Mouse (Mus musculus) ES-Bruce4 (cell line): Measurements from ENCODE around the gene Tenm2. TPM values are rescaled to one million over a fixed set of nuclear protein-coding genes. Genes with fewer than 3 reads are reported as not detected.

ENCODE experiments used
- H3K27ac ChIP-seq: 2 replicates; pipeline ENCODE4 v1.5.1; 2012; ENCODE audit warnings: low read length, inconsistent platforms; ENCODE audit not compliant: insufficient read depth
- H3K27me3 ChIP-seq: 2 replicates; pipeline ENCODE4 v1.6.1; 2012; ENCODE audit warnings: mild to moderate bottlenecking, low read length, inconsistent platforms; ENCODE audit not compliant: control insufficient read depth, poor library complexity, insufficient read depth, severe bottlenecking
- H3K36me3 ChIP-seq: 2 replicates; pipeline ENCODE4 v1.6.1; 2012; ENCODE audit warnings: inconsistent platforms, mild to moderate bottlenecking, low read length, moderate library complexity; ENCODE audit not compliant: control insufficient read depth, poor library complexity, insufficient read depth, severe bottlenecking
- H3K4me1 ChIP-seq: one replicate; pipeline ENCODE4 v1.8.1; 2011; ENCODE audit warnings: low read length; ENCODE audit not compliant: control insufficient read depth, insufficient read depth
- H3K4me3 ChIP-seq: 2 replicates; pipeline ENCODE4 v1.5.1; 2011; ENCODE audit warnings: low read depth, mild to moderate bottlenecking, low read length
- H3K9ac ChIP-seq: 2 replicates; pipeline ENCODE4 v1.6.1; 2012; ENCODE audit warnings: low read depth, mild to moderate bottlenecking, inconsistent platforms; ENCODE audit not compliant: poor library complexity, severe bottlenecking
- H3K9me3 ChIP-seq: replicated peaks from 2 replicates; pipeline ENCODE4 v1.6.1; 2012; ENCODE audit warnings: mild to moderate bottlenecking, low read length, inconsistent platforms; ENCODE audit not compliant: control insufficient read depth, poor library complexity, insufficient read depth, severe bottlenecking
- CTCF ChIP-seq: IDR thresholded peaks from one replicate; pipeline ENCODE4 v1.8.1; 2011; ENCODE audit warnings: low read depth, low read length
- EP300 ChIP-seq: IDR thresholded peaks from 2 replicates; pipeline ENCODE4 v1.6.1; 2011; ENCODE audit warnings: low read depth, low read length; ENCODE audit not compliant: insufficient read depth
- POLR2A ChIP-seq: IDR thresholded peaks from one replicate; pipeline ENCODE4 v1.8.1; 2011; ENCODE audit warnings: low read length; ENCODE audit not compliant: insufficient read depth
- polyA plus RNA-seq: library from polyadenylated mRNA; stranded (reverse); fragments of >200 nt; gene quantifications from 2 replicates; pipeline ENCODE4 v1.2.4, GENCODE M21; 2011; ENCODE audit warnings: low read depth; ENCODE audit not compliant: missing spikeins, insufficient read depth, insufficient read length

Gene Tenm2
- polyA plus RNA-seq, 1 experiment: not detected

DNA sequence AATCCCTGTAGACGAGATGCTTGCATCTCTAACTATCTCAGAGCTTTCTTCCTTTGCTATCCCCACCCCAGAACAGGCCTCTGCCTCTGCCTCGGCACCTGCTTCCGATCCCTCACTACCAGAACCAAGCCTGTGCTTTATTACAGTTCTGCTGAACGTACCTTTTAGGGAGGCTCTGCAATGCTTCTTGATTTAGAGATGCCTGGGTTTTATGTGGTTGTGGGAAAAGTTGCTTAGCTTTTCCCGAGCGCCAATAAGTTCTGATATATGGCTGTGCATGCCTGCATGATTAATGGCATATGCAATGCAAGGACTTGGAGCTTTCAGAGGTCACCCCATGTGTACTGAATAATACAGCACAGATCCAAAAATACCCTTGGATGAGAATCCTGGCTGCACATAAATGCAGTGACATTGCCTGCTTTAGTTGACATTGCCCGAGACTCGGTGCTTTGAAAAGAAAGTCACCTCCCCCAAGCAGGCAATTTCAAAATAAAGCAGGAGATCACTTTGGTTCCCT is 1114.3 kb downstream of the Tenm2 start:
- Histone ChIP-seq H3K4me3 (no peak overlapping the region), H3K9me3 (no peaks in the 10 kb centered on the region), H3K9ac (no peak overlapping the region), H3K27me3 (no peaks in the 10 kb centered on the region), H3K4me1 (no peaks in the 10 kb centered on the region), H3K36me3 (no peaks in the 10 kb centered on the region), H3K27ac (no peak overlapping the region)
- TF ChIP-seq EP300 (no peak), CTCF (no peak), POLR2A (no peak)

DNA sequence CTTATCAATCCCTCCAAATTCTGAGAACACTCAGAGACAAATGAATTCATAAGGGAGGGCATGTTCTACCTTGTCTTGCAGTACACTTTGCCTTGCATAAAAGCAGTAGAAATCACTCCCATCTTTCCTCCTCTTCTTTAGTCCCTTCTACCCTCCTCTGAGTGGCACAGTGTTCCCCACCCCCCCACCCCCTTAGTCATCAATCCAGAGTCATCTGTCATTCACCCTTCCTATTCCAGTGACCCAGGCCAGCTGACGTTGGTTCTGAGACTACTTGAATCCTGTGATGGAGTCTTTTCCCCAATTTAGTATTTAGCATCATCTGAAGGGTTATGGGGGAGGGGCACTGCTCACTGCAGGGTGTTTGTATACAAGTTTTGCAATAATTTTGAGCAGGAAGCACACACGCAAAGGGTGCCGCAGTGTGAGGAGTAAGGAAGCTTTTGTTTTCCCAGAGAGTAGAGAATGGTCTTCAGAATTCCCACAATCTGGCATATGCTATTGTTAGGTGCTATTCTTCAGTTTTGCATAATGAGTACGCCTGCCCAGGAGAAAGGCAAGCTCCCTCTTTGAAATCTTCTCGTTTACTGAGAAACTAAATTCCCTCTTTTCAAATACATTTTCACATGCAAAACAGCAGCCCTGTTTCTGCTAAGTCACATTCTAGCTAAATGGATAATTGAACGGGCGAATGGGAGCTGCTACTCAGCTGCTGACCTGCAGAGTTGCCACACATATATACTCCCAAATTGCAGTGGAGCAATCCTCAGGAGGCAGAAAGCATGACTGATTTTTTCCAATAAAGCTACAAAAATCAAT is 1115.0 kb downstream of the Tenm2 start:
- H3K27me3 ChIP-seq: no peaks in the 10 kb centered on the region
- no peak overlapping the region for H3K4me3 ChIP-seq
- H3K9me3 ChIP-seq: no peaks in the 10 kb centered on the region
- no peak overlapping the region for H3K9ac ChIP-seq
- no peaks in the 10 kb centered on the region for H3K4me1 ChIP-seq
- TF ChIP-seq CTCF (no peak), EP300 (no peak), POLR2A (no peak)
- no peaks in the 10 kb centered on the region for H3K36me3 ChIP-seq
- H3K27ac ChIP-seq: no peak overlapping the region

DNA sequence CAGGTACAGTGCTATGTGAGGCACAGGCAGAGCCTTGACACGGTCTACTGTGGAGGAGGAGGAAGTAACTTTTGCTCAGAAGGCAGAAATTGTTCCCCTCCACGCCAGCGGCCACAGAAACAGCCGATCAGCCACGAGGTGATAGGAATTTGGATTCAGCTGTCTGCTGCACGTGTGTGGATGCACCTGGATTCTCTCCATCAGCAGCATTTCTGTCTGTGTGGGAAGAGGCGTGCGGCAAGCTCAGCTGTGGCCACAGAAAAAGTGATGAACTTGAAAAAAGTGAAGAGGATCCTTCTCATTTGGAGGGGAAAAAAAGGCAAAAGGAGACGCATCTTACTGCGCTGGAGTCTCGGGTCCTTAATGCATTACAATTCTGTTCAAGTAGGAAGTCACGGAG is 1122.4 kb downstream of the Tenm2 start:
- TF ChIP-seq EP300 (no peak), CTCF (no peak), POLR2A (no peak)
- Histone ChIP-seq H3K27me3 (no peaks in the 10 kb centered on the region), H3K4me3 (no peak overlapping the region), H3K36me3 (no peaks in the 10 kb centered on the region), H3K4me1 (no peaks in the 10 kb centered on the region), H3K9ac (no peak overlapping the region), H3K9me3 (no peaks in the 10 kb centered on the region), H3K27ac (no peak overlapping the region)

DNA sequence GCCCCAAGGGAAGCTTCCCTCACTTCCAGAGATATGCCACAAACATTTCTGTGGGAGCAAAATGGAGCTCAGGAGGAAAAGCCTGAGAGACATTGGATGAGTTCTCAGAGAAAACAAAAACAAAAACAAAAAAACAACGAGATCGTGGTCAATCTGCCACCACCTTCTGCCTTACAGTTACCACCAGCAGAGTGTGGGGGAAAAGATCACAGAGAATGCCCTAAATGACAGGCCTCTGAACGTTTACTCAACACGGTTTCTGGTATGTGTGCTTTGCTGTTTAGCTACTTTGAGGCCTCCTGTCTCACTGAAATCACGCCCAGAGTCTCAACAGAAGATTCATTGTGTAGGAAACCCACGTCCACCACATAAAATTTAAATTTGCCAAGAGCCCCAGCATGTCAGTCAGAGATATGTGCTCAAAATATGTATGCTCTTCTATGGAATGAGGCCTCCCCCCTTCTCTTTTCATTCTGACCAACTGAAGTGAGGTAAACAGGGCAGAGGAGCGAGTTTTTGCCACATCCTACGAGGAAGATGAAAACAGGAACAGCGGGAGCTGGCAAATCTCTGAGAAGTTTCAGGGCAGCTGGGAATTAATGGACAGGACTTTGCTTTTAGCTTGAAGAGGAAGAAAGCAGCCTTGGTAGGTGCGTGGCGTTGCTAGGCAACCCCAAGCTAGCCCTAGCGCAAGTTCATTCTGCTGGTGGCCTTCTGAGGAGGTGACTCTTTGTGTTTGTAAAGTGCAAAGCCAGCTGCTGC is 1126.6 kb downstream of the Tenm2 start:
- H3K9ac ChIP-seq: no peak overlapping the region
- H3K4me1 ChIP-seq: no peaks in the 10 kb centered on the region
- H3K27ac ChIP-seq: no peak overlapping the region
- H3K36me3 ChIP-seq: no peaks in the 10 kb centered on the region
- TF ChIP-seq EP300 (no peak), POLR2A (no peak), CTCF (no peak)
- H3K27me3 ChIP-seq: no peaks in the 10 kb centered on the region
- H3K9me3 ChIP-seq: no peaks in the 10 kb centered on the region
- no peak overlapping the region for H3K4me3 ChIP-seq

DNA sequence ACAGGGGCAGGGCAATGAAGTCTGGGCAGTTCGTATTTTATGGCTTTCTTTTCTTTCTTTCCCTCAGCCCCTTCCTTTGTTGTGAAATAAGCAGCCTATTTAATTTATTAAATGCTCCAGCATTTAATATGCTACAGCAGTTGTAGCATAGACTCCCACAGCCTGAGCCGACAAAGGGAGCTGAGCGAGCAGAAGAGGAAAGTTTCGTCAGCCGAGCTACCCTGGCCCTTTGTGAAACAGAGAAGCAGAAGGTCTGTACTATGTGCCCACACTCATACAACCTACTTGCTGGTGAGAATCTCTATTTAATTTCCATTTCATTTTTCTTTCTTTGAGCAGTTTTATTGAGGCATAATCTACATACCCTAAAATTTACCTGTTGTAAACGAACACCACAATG is 1127.9 kb downstream of the Tenm2 start:
- Histone ChIP-seq H3K4me1 (no peaks in the 10 kb centered on the region), H3K27me3 (no peaks in the 10 kb centered on the region)

DNA sequence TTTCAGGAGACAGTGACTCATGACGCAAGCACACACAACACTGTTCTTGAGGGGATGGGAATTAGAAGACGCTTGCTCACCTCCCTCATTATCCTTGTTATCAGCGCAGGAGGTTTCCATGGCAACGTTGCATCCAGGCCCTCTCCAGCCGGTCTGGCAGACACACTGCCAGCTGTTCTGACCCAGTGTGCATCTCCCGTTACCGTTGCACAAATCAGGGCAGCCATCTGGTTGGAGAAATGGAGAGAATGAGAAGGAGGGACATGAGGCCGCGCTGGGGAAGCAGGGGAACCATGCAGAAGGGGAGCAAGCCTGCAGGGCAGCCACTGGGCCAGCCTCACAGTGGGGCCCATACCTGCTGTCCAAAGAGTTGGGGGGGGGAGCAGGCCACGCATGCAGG is 1129.1 kb downstream of the Tenm2 start:
- no peaks in the 10 kb centered on the region for H3K9me3 ChIP-seq
- no peaks in the 10 kb centered on the region for H3K36me3 ChIP-seq
- TF ChIP-seq EP300 (no peak), POLR2A (no peak), CTCF (no peak)
- H3K27me3 ChIP-seq: no peaks in the 10 kb centered on the region
- no peaks in the 10 kb centered on the region for H3K4me1 ChIP-seq
- H3K4me3 ChIP-seq: no peak overlapping the region
- H3K9ac ChIP-seq: no peak overlapping the region
- H3K27ac ChIP-seq: no peak overlapping the region

More for the DNA sequence above, 1127.9 kb downstream of the Tenm2 start:
- no peak overlapping the region for H3K4me3 ChIP-seq
- H3K36me3 ChIP-seq: no peaks in the 10 kb centered on the region
- H3K9ac ChIP-seq: no peak overlapping the region
- no peak overlapping the region for H3K27ac ChIP-seq
- H3K9me3 ChIP-seq: no peaks in the 10 kb centered on the region
- no peak for TF ChIP-seq CTCF
- TF ChIP-seq POLR2A: no peak
- TF ChIP-seq EP300: no peak
